In genomic region chr2:25228431-25228889, GRCm38 (mm10) we compare ENCODE assay signal across 8 mouse cellular contexts. TPM values are rescaled to one million over a fixed set of nuclear protein-coding genes. Genes with fewer than 3 reads are reported as not detected.
DNase-seq lines count a peak whose midpoint lies in the region; ATAC-seq and TF ChIP-seq lines count a peak whose summit lies in the region.

No protein-coding gene starts in this region.

- H3K79me2 ChIP-seq in C2C12 (ENCODE audit: control insufficient read depth, insufficient read depth) = peaks cover 10% of the 10 kb centered on the region

- H3K4me3 ChIP-seq in C2C12 (ENCODE audit: insufficient read depth, poor library complexity, severe bottlenecking) = no peak overlapping the region
- peak overlapping the region; percentile 46 for H3K4me3 ChIP-seq in erythroblast, embryonic 14.5 days (replicated peaks)
- H3K4me3 ChIP-seq in heart, embryonic 12.5 days = peak overlapping the region; percentile 32
- peak overlapping the region; percentile 24 for H3K4me3 ChIP-seq in kidney, postnatal 0 days (replicated peaks; ENCODE audit: low read depth, low read length)
- peak overlapping the region; percentile 48 for H3K4me3 ChIP-seq in liver, embryonic 12.5 days
- peak overlapping the region; percentile 26; the same call in 1 of the 2 replicates for H3K4me3 ChIP-seq in stomach, embryonic 15.5 days (replicated peaks)

- H3K27me3 ChIP-seq in C2C12 (ENCODE audit: control insufficient read depth, insufficient read depth, insufficient read length) = peaks cover 36% of the 10 kb centered on the region
- peaks cover 7% of the 10 kb centered on the region for H3K27me3 ChIP-seq in erythroblast, embryonic 14.5 days (ENCODE audit: control insufficient read depth)
- peaks cover 40% of the 10 kb centered on the region for H3K27me3 ChIP-seq in heart, embryonic 12.5 days (replicated peaks)
- H3K27me3 ChIP-seq in kidney, postnatal 0 days (ENCODE audit: insufficient read depth, low read length) = no peaks in the 10 kb centered on the region
- peaks cover 14% of the 10 kb centered on the region for H3K27me3 ChIP-seq in liver, embryonic 12.5 days (replicated peaks)
- H3K27me3 ChIP-seq in stomach, embryonic 15.5 days (replicated peaks) = no peaks in the 10 kb centered on the region

- H3K27ac ChIP-seq in heart, embryonic 12.5 days (ENCODE audit: poor library complexity, severe bottlenecking) = peak overlapping the region; percentile 58
- H3K27ac ChIP-seq in kidney, postnatal 0 days = peak overlapping the region; percentile 85
- peak overlapping the region; percentile 74 for H3K27ac ChIP-seq in liver, embryonic 12.5 days
- peak overlapping the region; percentile 75; the same call in 1 of the 2 replicates for H3K27ac ChIP-seq in stomach, embryonic 15.5 days

- no peak for TF ChIP-seq POLR2A in brain, embryonic 14.5 days (IDR thresholded peaks at IDR 0.05; ENCODE audit: borderline replicate concordance, extremely low read depth, insufficient read depth, insufficient read length, poor library complexity, severe bottlenecking)

- H3K4me2 ChIP-seq in heart, embryonic 12.5 days = peak overlapping the region; percentile 60
- peak overlapping the region; percentile 49 for H3K4me2 ChIP-seq in kidney, postnatal 0 days (ENCODE audit: low read length)
- peak overlapping the region; percentile 70 for H3K4me2 ChIP-seq in liver, embryonic 12.5 days
- peak overlapping the region; percentile 48 for H3K4me2 ChIP-seq in stomach, embryonic 15.5 days

- no peak for ATAC-seq in heart, embryonic 12.5 days (ENCODE audit: insufficient number of reproducible peaks, low FRiP score)
- ATAC-seq in kidney, postnatal 0 days (replicated peaks; ENCODE audit: low FRiP score, low read depth) = peak; percentile 44
- ATAC-seq in liver, embryonic 12.5 days = peak; percentile 27
- 0 out of 2 replicates have a peak, but pooled peaks have one; percentile 2 for ATAC-seq in stomach, embryonic 15.5 days (ENCODE audit: insufficient read depth, low FRiP score, low read depth)

- no peak overlapping the region for H3K9ac ChIP-seq in heart, embryonic 12.5 days
- H3K9ac ChIP-seq in kidney, postnatal 0 days (ENCODE audit: low read depth, low read length) = peak overlapping the region; percentile 39; the same call in 1 of the 2 replicates
- H3K9ac ChIP-seq in liver, embryonic 12.5 days = peak overlapping the region; percentile 67
- no peak overlapping the region; the same call in 1 of the 2 replicates for H3K9ac ChIP-seq in stomach, embryonic 15.5 days

- WGBS in heart, embryonic 12.5 days = under 1% methylated on average over 7 of the region's 7 CpGs
- 0% methylated on average over 7 of the region's 7 CpGs for WGBS in kidney, postnatal 0 days
- 0% methylated on average over 7 of the region's 7 CpGs for WGBS in liver, embryonic 12.5 days (ENCODE audit: insufficient replicate concordance)
- under 1% methylated on average over 7 of the region's 7 CpGs for WGBS in stomach, embryonic 15.5 days

- H3K79me3 ChIP-seq in C2C12 (ENCODE audit: low read depth) = peaks cover 5% of the 10 kb centered on the region

- no peak overlapping the region for H3ac ChIP-seq in C2C12 (ENCODE audit: control insufficient read depth, insufficient read length, low read depth)

- no peaks in the 10 kb centered on the region for H3K9me3 ChIP-seq in erythroblast, embryonic 14.5 days (ENCODE audit: control insufficient read depth, low read length)
- no peaks in the 10 kb centered on the region for H3K9me3 ChIP-seq in heart, embryonic 12.5 days (replicated peaks)
- H3K9me3 ChIP-seq in kidney, postnatal 0 days (replicated peaks; ENCODE audit: low read length) = no peaks in the 10 kb centered on the region
- H3K9me3 ChIP-seq in liver, embryonic 12.5 days (replicated peaks) = no peaks in the 10 kb centered on the region
- H3K9me3 ChIP-seq in stomach, embryonic 15.5 days = no peaks in the 10 kb centered on the region

- DNase-seq in brain, embryonic 14.5 days (ENCODE audit: low read depth) = peak; percentile 93
- peak; percentile 97 for DNase-seq in kidney, postnatal 0 days (ENCODE audit: low spot score)
- DNase-seq in natural killer cell, adult 2 months (ENCODE audit: low spot score in 2 of 2) = peak; percentile 91

- peak; percentile 95 for TF ChIP-seq CTCF in C2C12 (IDR thresholded peaks at IDR 0.05; ENCODE audit: control insufficient read depth, insufficient read depth, insufficient read length)
- peak; percentile 83 for TF ChIP-seq CTCF in brain, embryonic 14.5 days (IDR thresholded peaks at IDR 0.05; ENCODE audit: borderline replicate concordance, extremely low read depth, insufficient read depth, insufficient read length)
- peak; percentile 78 for TF ChIP-seq CTCF in kidney, postnatal 0 days (IDR thresholded peaks at IDR 0.05; ENCODE audit: low read depth)

- peaks cover 34% of the 10 kb centered on the region for H3K4me1 ChIP-seq in erythroblast, embryonic 14.5 days (ENCODE audit: control insufficient read depth)
- peaks cover 15% of the 10 kb centered on the region for H3K4me1 ChIP-seq in heart, embryonic 12.5 days (replicated peaks)
- H3K4me1 ChIP-seq in kidney, postnatal 0 days (replicated peaks; ENCODE audit: insufficient read depth, low read length) = peaks cover 18% of the 10 kb centered on the region
- peaks cover 36% of the 10 kb centered on the region for H3K4me1 ChIP-seq in liver, embryonic 12.5 days
- H3K4me1 ChIP-seq in stomach, embryonic 15.5 days = peaks cover 12% of the 10 kb centered on the region

- peaks cover 5% of the 10 kb centered on the region for H3K36me3 ChIP-seq in C2C12 (ENCODE audit: control insufficient read depth, insufficient read depth)
- H3K36me3 ChIP-seq in erythroblast, embryonic 14.5 days (ENCODE audit: control insufficient read depth) = peaks cover 9% of the 10 kb centered on the region
- peaks cover 2% of the 10 kb centered on the region; the same call in 1 of the 2 replicates for H3K36me3 ChIP-seq in heart, embryonic 12.5 days
- H3K36me3 ChIP-seq in kidney, postnatal 0 days (ENCODE audit: insufficient read depth, low read length) = no peaks in the 10 kb centered on the region
- peaks cover 5% of the 10 kb centered on the region for H3K36me3 ChIP-seq in liver, embryonic 12.5 days
- no peaks in the 10 kb centered on the region for H3K36me3 ChIP-seq in stomach, embryonic 15.5 days

TF ChIP-seq in C2C12, 6 proteins besides CTCF, POLR2A, EP300 and RAD21:
- TF ChIP-seq CEBPB (IDR thresholded peaks at IDR 0.05; ENCODE audit: low read depth) (peak; percentile 92), USF1 (IDR thresholded peaks at IDR 0.05; ENCODE audit: low read depth) (no peak), MYOG (IDR thresholded peaks at IDR 0.05; ENCODE audit: control insufficient read depth, extremely low read depth, insufficient read length) (no peak), MYOD1 (IDR thresholded peaks at IDR 0.05; ENCODE audit: control insufficient read depth, insufficient read length, low read depth) (no peak), MAX (IDR thresholded peaks at IDR 0.05) (peak; percentile 48), FOSL1 (IDR thresholded peaks at IDR 0.05; ENCODE audit: insufficient read depth, low read length, poor library complexity, severe bottlenecking) (no peak)

RNA-seq across cellular contexts. Expression of gene Tubb4b, which starts 4.0 kb away (rescaled TPM):
- polyA plus RNA-seq in C2C12 (2012; fragmentation: generic; extraction: Trizol) = 800 TPM
- polyA plus RNA-seq in brain, embryonic 14.5 days (2012; rRNA removed) = 449 and 524 TPM in 2 replicates
- 134 and 136 TPM in 2 replicates for polyA plus RNA-seq in erythroblast, embryonic 14.5 days (2012)
- 388 and 392 TPM in 2 replicates for polyA plus RNA-seq in heart, embryonic 12.5 days (2016; fragmentation: Nextera tagmentation; extraction: Ambion mirVana)
- polyA plus RNA-seq in kidney, postnatal 0 days (2015; fragmentation: Nextera tagmentation; extraction: Ambion mirVana) = 339 and 384 TPM in 2 replicates
- 901 and 931 TPM in 2 replicates for polyA plus RNA-seq in liver, embryonic 12.5 days (2016; fragmentation: Nextera tagmentation; extraction: Ambion mirVana)
- polyA plus RNA-seq in stomach, embryonic 15.5 days (2015; fragmentation: Nextera tagmentation; extraction: Ambion mirVana) = 607 and 620 TPM in 2 replicates

RNA-seq across cellular contexts. Expression of gene Slc34a3, which starts 5.7 kb away (rescaled TPM):
- polyA plus RNA-seq in C2C12 (2012; fragmentation: generic; extraction: Trizol) = not detected
- not detected in 2 replicates for polyA plus RNA-seq in brain, embryonic 14.5 days (2012; rRNA removed)
- polyA plus RNA-seq in erythroblast, embryonic 14.5 days (2012) = not detected in 2 replicates
- polyA plus RNA-seq in heart, embryonic 12.5 days (2016; fragmentation: Nextera tagmentation; extraction: Ambion mirVana) = not detected in 2 replicates
- 1.5 and 1.6 TPM in 2 replicates for polyA plus RNA-seq in kidney, postnatal 0 days (2015; fragmentation: Nextera tagmentation; extraction: Ambion mirVana)
- polyA plus RNA-seq in liver, embryonic 12.5 days (2016; fragmentation: Nextera tagmentation; extraction: Ambion mirVana) = 0.17 TPM in 1 of 2 replicates, not detected in the other
- polyA plus RNA-seq in stomach, embryonic 15.5 days (2015; fragmentation: Nextera tagmentation; extraction: Ambion mirVana) = 0.65 and 0.86 TPM in 2 replicates

RNA-seq across cellular contexts. Expression of gene Rnf224, which starts 8.1 kb away (rescaled TPM):
- polyA plus RNA-seq in C2C12 (2012; fragmentation: generic; extraction: Trizol) = not detected
- polyA plus RNA-seq in brain, embryonic 14.5 days (2012; rRNA removed) = not detected in 2 replicates
- not detected in 2 replicates for polyA plus RNA-seq in erythroblast, embryonic 14.5 days (2012)
- not detected in 2 replicates for polyA plus RNA-seq in heart, embryonic 12.5 days (2016; fragmentation: Nextera tagmentation; extraction: Ambion mirVana)
- polyA plus RNA-seq in kidney, postnatal 0 days (2015; fragmentation: Nextera tagmentation; extraction: Ambion mirVana) = 0.16 and 0.28 TPM in 2 replicates
- polyA plus RNA-seq in liver, embryonic 12.5 days (2016; fragmentation: Nextera tagmentation; extraction: Ambion mirVana) = 0.10 and 0.11 TPM in 2 replicates
- 0.10 and 0.13 TPM in 2 replicates for polyA plus RNA-seq in stomach, embryonic 15.5 days (2015; fragmentation: Nextera tagmentation; extraction: Ambion mirVana)

RNA-seq across cellular contexts. Expression of gene Fam166a, which starts 9.9 kb away (rescaled TPM):
- polyA plus RNA-seq in C2C12 (2012; fragmentation: generic; extraction: Trizol) = not detected
- polyA plus RNA-seq in brain, embryonic 14.5 days (2012; rRNA removed) = 0.10 and 0.14 TPM in 2 replicates
- not detected in 2 replicates for polyA plus RNA-seq in erythroblast, embryonic 14.5 days (2012)
- polyA plus RNA-seq in heart, embryonic 12.5 days (2016; fragmentation: Nextera tagmentation; extraction: Ambion mirVana) = not detected in 2 replicates
- 0.28 and 0.62 TPM in 2 replicates for polyA plus RNA-seq in kidney, postnatal 0 days (2015; fragmentation: Nextera tagmentation; extraction: Ambion mirVana)
- polyA plus RNA-seq in liver, embryonic 12.5 days (2016; fragmentation: Nextera tagmentation; extraction: Ambion mirVana) = 1.2 TPM in 1 of 2 replicates, not detected in the other
- polyA plus RNA-seq in stomach, embryonic 15.5 days (2015; fragmentation: Nextera tagmentation; extraction: Ambion mirVana) = 0.92 and 1.5 TPM in 2 replicates

RNA-seq across cellular contexts. Expression of gene Rnf208, which starts 13.6 kb away (rescaled TPM):
- 0.22 TPM for polyA plus RNA-seq in C2C12 (2012; fragmentation: generic; extraction: Trizol)
- 127 and 148 TPM in 2 replicates for polyA plus RNA-seq in brain, embryonic 14.5 days (2012; rRNA removed)
- polyA plus RNA-seq in erythroblast, embryonic 14.5 days (2012) = 0.07 and 0.18 TPM in 2 replicates
- 6.5 and 7.6 TPM in 2 replicates for polyA plus RNA-seq in heart, embryonic 12.5 days (2016; fragmentation: Nextera tagmentation; extraction: Ambion mirVana)
- polyA plus RNA-seq in kidney, postnatal 0 days (2015; fragmentation: Nextera tagmentation; extraction: Ambion mirVana) = 24.2 and 27.4 TPM in 2 replicates
- polyA plus RNA-seq in liver, embryonic 12.5 days (2016; fragmentation: Nextera tagmentation; extraction: Ambion mirVana) = 1.8 and 2.4 TPM in 2 replicates
- 13.7 and 13.8 TPM in 2 replicates for polyA plus RNA-seq in stomach, embryonic 15.5 days (2015; fragmentation: Nextera tagmentation; extraction: Ambion mirVana)

Comparison
In these comparisons a context has a peak if more than half of its experiments do, and no peak if none do; other contexts are left out.
1. H3K9ac ChIP-seq: peak in kidney, postnatal 0 days (single experiment) and liver, embryonic 12.5 days (single experiment); none in heart, embryonic 12.5 days (single experiment) and stomach, embryonic 15.5 days (single experiment).
2. Peak in every context shown above with its lines, with median percentiles within 50 percentile points of each other: CTCF ChIP-seq, DNase-seq, H3K27ac ChIP-seq and H3K4me2 ChIP-seq.